Mouse (Mus musculus): Measurements from ENCODE around the gene Ppm1n. TPM values are rescaled to one million over a fixed set of nuclear protein-coding genes. Genes with fewer than 3 reads are reported as not detected.
A peak's percentile ranks its signal among the peaks of the same experiment; 100 is the strongest.

Gene Ppm1n
- 0.96 and 1.2 TPM in 2 replicates for polyA plus RNA-seq (2015; fragmentation: Nextera tagmentation; extraction: Ambion mirVana)

- Histone ChIP-seq H3K27ac (replicated peaks) (no peak within 1 kb of the TSS), H3K27me3 (peaks cover 42% of the 10 kb centered on the region), H3K4me2 (peak within 1 kb of the TSS; percentile 52), H3K4me3 (peak within 1 kb of the TSS; percentile 31), H3K9me3 (no peaks in the 10 kb centered on the region), H3K36me3 (no peaks in the 10 kb centered on the region), H3K9ac (peak within 1 kb of the TSS; percentile 20; the same call in 1 of the 2 replicates), H3K4me1 (replicated peaks) (peaks cover 23% of the 10 kb centered on the region)
- no peak for ATAC-seq (ENCODE audit: low FRiP score, low read depth)
- under 1% methylated on average over 46 of the region's 46 CpGs for WGBS
These were observed at the start of gene Ppm1n for GRCm38 (mm10) chr7:19279581-19280114. Gene Ppm1n (minus strand): TSS chr7:19280064.

- Histone ChIP-seq H3K4me3 (no peak overlapping the region), H3K4me1 (replicated peaks) (peaks cover 29% of the 10 kb centered on the region), H3K9me3 (no peaks in the 10 kb centered on the region), H3K9ac (no peak overlapping the region), H3K36me3 (no peaks in the 10 kb centered on the region), H3K27ac (replicated peaks) (no peak overlapping the region), H3K27me3 (no peaks in the 10 kb centered on the region), H3K4me2 (no peak overlapping the region)
- no peak for ATAC-seq (ENCODE audit: low FRiP score, low read depth)
These were observed 48.6 kb upstream of the Ppm1n start for GRCm38 (mm10) chr7:19328425-19328824.

- 0 out of 2 replicates have a peak overlapping the region, but pooled peaks have one; percentile 36 for H3K9ac ChIP-seq
- H3K27ac ChIP-seq (replicated peaks) = no peak overlapping the region
- no peaks in the 10 kb centered on the region for H3K27me3 ChIP-seq
- peaks cover 27% of the 10 kb centered on the region for H3K4me1 ChIP-seq (replicated peaks)
- WGBS = 85% methylated on average over 5 of the region's 5 CpGs
- no peaks in the 10 kb centered on the region for H3K36me3 ChIP-seq
- no peak overlapping the region for H3K4me3 ChIP-seq
- no peaks in the 10 kb centered on the region for H3K9me3 ChIP-seq
- no peak for ATAC-seq (ENCODE audit: low FRiP score, low read depth)
- peak overlapping the region; percentile 69 for H3K4me2 ChIP-seq
These were observed 47.9 kb upstream of the Ppm1n start for GRCm38 (mm10) chr7:19327782-19328181.

- peak overlapping the region; percentile 69 for H3K4me2 ChIP-seq
- under 1% methylated on average over 22 of the region's 22 CpGs for WGBS
- peak; percentile 54; the same call in 1 of the 2 replicates for ATAC-seq (ENCODE audit: low FRiP score, low read depth)
These were observed 47.3 kb upstream of the Ppm1n start for GRCm38 (mm10) chr7:19327128-19327527.

GRCm38 (mm10) chr7:19326359-19326758 lies 46.5 kb upstream of the Ppm1n start:
- Histone ChIP-seq H3K27ac (replicated peaks) (peak overlapping the region; percentile 17), H3K9ac (no peak overlapping the region), H3K4me2 (peak overlapping the region; percentile 69), H3K9me3 (no peaks in the 10 kb centered on the region), H3K27me3 (no peaks in the 10 kb centered on the region), H3K4me3 (peak overlapping the region; percentile 37), H3K36me3 (no peaks in the 10 kb centered on the region), H3K4me1 (replicated peaks) (peaks cover 21% of the 10 kb centered on the region)
- WGBS = 0% methylated on average over 19 of the region's 20 CpGs
- ATAC-seq (ENCODE audit: low FRiP score, low read depth) = peak; percentile 59; the same call in 1 of the 2 replicates

More at GRCm38 (mm10) chr7:19327128-19327527, 47.3 kb upstream of the Ppm1n start:
- no peaks in the 10 kb centered on the region for H3K9me3 ChIP-seq
- H3K36me3 ChIP-seq = no peaks in the 10 kb centered on the region
- H3K4me3 ChIP-seq = peak overlapping the region; percentile 37
- peak overlapping the region; percentile 17 for H3K27ac ChIP-seq (replicated peaks)
- peak overlapping the region; percentile 36; the same call in 1 of the 2 replicates for H3K9ac ChIP-seq
- H3K27me3 ChIP-seq = no peaks in the 10 kb centered on the region
- peaks cover 24% of the 10 kb centered on the region for H3K4me1 ChIP-seq (replicated peaks)

- H3K27ac ChIP-seq (replicated peaks) = no peak overlapping the region
- no peaks in the 10 kb centered on the region for H3K9me3 ChIP-seq
- no peak overlapping the region for H3K9ac ChIP-seq
- H3K4me2 ChIP-seq = peak overlapping the region; percentile 69; the same call in 1 of the 2 replicates
- no peaks in the 10 kb centered on the region for H3K36me3 ChIP-seq
- H3K4me1 ChIP-seq (replicated peaks) = peaks cover 25% of the 10 kb centered on the region
- no peaks in the 10 kb centered on the region for H3K27me3 ChIP-seq
- 77% methylated on average over 21 of the region's 21 CpGs for WGBS
- no peak overlapping the region for H3K4me3 ChIP-seq
- no peak for ATAC-seq (ENCODE audit: low FRiP score, low read depth)
These were observed 45.7 kb upstream of the Ppm1n start for GRCm38 (mm10) chr7:19325262-19326199.

GRCm38 (mm10) chr7:19324221-19324620 lies 44.4 kb upstream of the Ppm1n start:
- peaks cover 35% of the 10 kb centered on the region for H3K4me1 ChIP-seq (replicated peaks)
- no peak for ATAC-seq (ENCODE audit: low FRiP score, low read depth)
- no peaks in the 10 kb centered on the region for H3K36me3 ChIP-seq
- H3K27me3 ChIP-seq = no peaks in the 10 kb centered on the region
- H3K27ac ChIP-seq (replicated peaks) = no peak overlapping the region
- WGBS = 84% methylated on average over 11 of the region's 11 CpGs
- H3K9me3 ChIP-seq = no peaks in the 10 kb centered on the region
- H3K4me2 ChIP-seq = no peak overlapping the region
- no peak overlapping the region for H3K4me3 ChIP-seq
- H3K9ac ChIP-seq = no peak overlapping the region

GRCm38 (mm10) chr7:19322489-19322888 lies 42.6 kb upstream of the Ppm1n start:
- ATAC-seq (ENCODE audit: low FRiP score, low read depth) = no peak
- H3K36me3 ChIP-seq = no peaks in the 10 kb centered on the region
- 63% methylated on average over 9 of the region's 9 CpGs for WGBS
- no peaks in the 10 kb centered on the region for H3K9me3 ChIP-seq
- no peaks in the 10 kb centered on the region for H3K27me3 ChIP-seq
- no peak overlapping the region for H3K4me3 ChIP-seq
- H3K27ac ChIP-seq (replicated peaks) = no peak overlapping the region
- H3K4me1 ChIP-seq (replicated peaks) = peaks cover 33% of the 10 kb centered on the region
- no peak overlapping the region for H3K4me2 ChIP-seq
- no peak overlapping the region for H3K9ac ChIP-seq

- no peak for ATAC-seq (ENCODE audit: low FRiP score, low read depth)
- Histone ChIP-seq H3K27ac (replicated peaks) (no peak overlapping the region), H3K4me3 (no peak overlapping the region), H3K36me3 (no peaks in the 10 kb centered on the region), H3K9ac (no peak overlapping the region), H3K9me3 (no peaks in the 10 kb centered on the region), H3K4me1 (replicated peaks) (peaks cover 22% of the 10 kb centered on the region), H3K4me2 (no peak overlapping the region), H3K27me3 (no peaks in the 10 kb centered on the region)
- 67% methylated on average over 5 of the region's 5 CpGs for WGBS
These were observed 41.6 kb upstream of the Ppm1n start for GRCm38 (mm10) chr7:19321464-19321863.

GRCm38 (mm10) chr7:19320637-19321036 lies 40.8 kb upstream of the Ppm1n start:
- H3K27ac ChIP-seq (replicated peaks) = no peak overlapping the region
- H3K27me3 ChIP-seq = no peaks in the 10 kb centered on the region
- peak overlapping the region; percentile 82 for H3K4me2 ChIP-seq
- H3K4me3 ChIP-seq = peak overlapping the region; percentile 50; the same call in 1 of the 2 replicates
- H3K9ac ChIP-seq = no peak overlapping the region
- WGBS = 45% methylated on average over 7 of the region's 7 CpGs
- no peak for ATAC-seq (ENCODE audit: low FRiP score, low read depth)
- no peaks in the 10 kb centered on the region for H3K9me3 ChIP-seq
- H3K36me3 ChIP-seq = no peaks in the 10 kb centered on the region
- H3K4me1 ChIP-seq (replicated peaks) = peaks cover 16% of the 10 kb centered on the region

GRCm38 (mm10) chr7:19319906-19320305 lies 40.0 kb upstream of the Ppm1n start:
- under 1% methylated on average over 41 of the region's 41 CpGs for WGBS
- Histone ChIP-seq H3K4me2 (peak overlapping the region; percentile 82), H3K27ac (replicated peaks) (peak overlapping the region; percentile 62), H3K9me3 (no peaks in the 10 kb centered on the region), H3K27me3 (no peaks in the 10 kb centered on the region), H3K4me1 (replicated peaks) (peaks cover 14% of the 10 kb centered on the region), H3K4me3 (peak overlapping the region; percentile 50), H3K36me3 (no peaks in the 10 kb centered on the region), H3K9ac (peak overlapping the region; percentile 51)
- peak; percentile 94 for ATAC-seq (ENCODE audit: low FRiP score, low read depth)

GRCm38 (mm10) chr7:19319458-19319857 lies 39.6 kb upstream of the Ppm1n start:
- Histone ChIP-seq H3K4me3 (peak overlapping the region; percentile 50), H3K27ac (replicated peaks) (peak overlapping the region; percentile 62), H3K4me2 (peak overlapping the region; percentile 82), H3K9ac (peak overlapping the region; percentile 51), H3K4me1 (replicated peaks) (peaks cover 14% of the 10 kb centered on the region), H3K27me3 (0 out of 2 replicates have a peak, but pooled peaks cover 2% of the 10 kb centered on the region), H3K9me3 (no peaks in the 10 kb centered on the region), H3K36me3 (no peaks in the 10 kb centered on the region)
- WGBS = 17% methylated on average over 9 of the region's 9 CpGs
- ATAC-seq (ENCODE audit: low FRiP score, low read depth) = peak; percentile 77
